Mouse (Mus musculus) heart, embryonic 14.5 days (tissue): ENCODE data around the gene Gm2056. TPM values are rescaled to one million over a fixed set of nuclear protein-coding genes. Genes with fewer than 3 reads are reported as not detected.
"Not testable (repeated sequence)": the region's sequence is repeated elsewhere in the genome, so short reads cannot be mapped to it uniquely, and the experiment has no call there.

Experiments
- ATAC-seq: fragments of 200-750 bp; cut with Nextera tagmentation; 2 replicates; pipeline ENCODE4 v1.8.0; 2017; ENCODE audit warnings: low read depth, moderate TSS enrichment; ENCODE audit not compliant: insufficient number of reproducible peaks, insufficient read depth, low FRiP score
- H3K27ac ChIP-seq, 2 experiments: fragments of 200-500 bp in 1 of 2; fragments of 300-500 bp in 1 of 2; sonication (generic) in 1 of 2; replicated peaks in 1 of 2; 2 replicates each; pipeline ENCODE4 v1.5.1; 2012 to 2014; ENCODE audit warnings: low read depth in 2 of 2, low read length in 2 of 2, control low read depth in 1 of 2, mild to moderate bottlenecking in 1 of 2, mixed read lengths in 1 of 2; ENCODE audit not compliant: control insufficient read depth in 1 of 2, insufficient read depth in 1 of 2
- H3K27me3 ChIP-seq: fragments of 300-500 bp; sonication (generic); 2 replicates; pipeline ENCODE4 v1.6.1; 2014; ENCODE audit warnings: mild to moderate bottlenecking, low read length, control low read depth; ENCODE audit not compliant: control insufficient read depth, insufficient read depth
- H3K36me3 ChIP-seq: fragments of 300-500 bp; sonication (generic); 2 replicates; pipeline ENCODE4 v1.6.1; 2014; ENCODE audit warnings: mild to moderate bottlenecking, control low read depth, low read length, mixed read lengths; ENCODE audit not compliant: control insufficient read depth, insufficient read depth
- H3K4me1 ChIP-seq, 2 experiments: fragments of 200-500 bp in 1 of 2; fragments of 300-500 bp in 1 of 2; sonication (generic) in 1 of 2; 2 replicates each; pipeline ENCODE4 v1.6.1; 2012 to 2014; ENCODE audit warnings: low read length in 2 of 2, control low read depth in 1 of 2, mixed read lengths in 1 of 2; ENCODE audit not compliant: control insufficient read depth in 2 of 2, insufficient read depth in 2 of 2
- H3K4me2 ChIP-seq: fragments of 300-500 bp; sonication (generic); 2 replicates; pipeline ENCODE4 v1.6.1; 2014; ENCODE audit warnings: mild to moderate bottlenecking, low read length
- H3K4me3 ChIP-seq, 2 experiments: fragments of 200-500 bp in 1 of 2; fragments of 300-500 bp in 1 of 2; sonication (generic) in 1 of 2; 2 replicates each; pipeline ENCODE4 v1.5.1; 2012 to 2014; ENCODE audit warnings: low read length in 2 of 2, mild to moderate bottlenecking in 2 of 2, control low read depth in 1 of 2, low read depth in 1 of 2, moderate library complexity in 1 of 2; ENCODE audit not compliant: control insufficient read depth in 1 of 2, insufficient read depth in 1 of 2
- H3K9ac ChIP-seq: fragments of 300-500 bp; sonication (generic); 2 replicates; pipeline ENCODE4 v1.6.1; 2014; ENCODE audit warnings: mild to moderate bottlenecking, low read length
- H3K9me3 ChIP-seq: fragments of 300-500 bp; sonication (generic); 2 replicates; pipeline ENCODE4 v1.6.1; 2016; ENCODE audit warnings: low read length, control low read depth; ENCODE audit not compliant: control insufficient read depth
- WGBS: fragments of 180-500 bp; shearing (Covaris S2); extraction: QIAGEN DNeasy Blood & Tissue Kit; methylation state at CpG from one replicate; pipeline ENCODE4 v1.1.7; 2014; 5-methylcytosine and 5-hydroxymethylcytosine counted together
- polyA plus RNA-seq: library from polyadenylated mRNA; unstranded; fragments of >200 nt; fragmentation: Nextera tagmentation; extraction: Ambion mirVana; gene quantifications from 2 replicates; pipeline ENCODE4 v1.2.1, GENCODE M21; 2014

The Gm2056 gene
- polyA plus RNA-seq, 1 experiment from 2014 or later, result not detected

- H3K4me2 ChIP-seq, H3K4me1 ChIP-seq, ATAC-seq, H3K27me3 ChIP-seq, H3K4me3 ChIP-seq, H3K27ac ChIP-seq, H3K9me3 ChIP-seq, H3K9ac ChIP-seq, H3K36me3 ChIP-seq: not testable (repeated sequence)
- 58% methylated on average over 1 of the region's 1 CpGs for WGBS
Observed at GRCm38 (mm10) chr12:88045226-88045625, 18.4 kb downstream of the Gm2056 start.

Other genes starting within 250 kb of the Gm2056 start
- not detected in 2 replicates for gene Gm21936, start 231.5 kb upstream of the Gm2056 start, polyA plus RNA-seq
- gene BB287469, start 210.4 kb upstream of the Gm2056 start, polyA plus RNA-seq, result not detected in 2 replicates
- not detected in 2 replicates for gene Gm2001, start 184.7 kb upstream of the Gm2056 start, polyA plus RNA-seq
- gene Gm2016, start 152.9 kb upstream of the Gm2056 start, polyA plus RNA-seq, result not detected in 2 replicates
- not detected in 2 replicates for gene Gm2022, start 131.6 kb upstream of the Gm2056 start, polyA plus RNA-seq
- not detected in 2 replicates for gene Gm2035, start 107.1 kb upstream of the Gm2056 start, polyA plus RNA-seq
- not detected in 2 replicates for gene Gm2042, start 72.9 kb upstream of the Gm2056 start, polyA plus RNA-seq
- not detected in 2 replicates for gene Gm2075, start 15.2 kb upstream of the Gm2056 start, polyA plus RNA-seq
- gene Gm6803, start 8.2 kb upstream of the Gm2056 start, polyA plus RNA-seq, result not detected in 2 replicates
- gene Gm16368, start 56.7 kb downstream of the Gm2056 start, polyA plus RNA-seq, result not detected in 2 replicates
- gene Gm10436, start 155.1 kb downstream of the Gm2056 start, polyA plus RNA-seq, result not detected in 2 replicates
- not detected in 2 replicates for gene Gm8332, start 223.1 kb downstream of the Gm2056 start, polyA plus RNA-seq
- not detected in 2 replicates for gene Gm5662, start 247.5 kb downstream of the Gm2056 start, polyA plus RNA-seq